Mouse (Mus musculus): ENCODE measurements around the gene Grin2c.

DNA sequence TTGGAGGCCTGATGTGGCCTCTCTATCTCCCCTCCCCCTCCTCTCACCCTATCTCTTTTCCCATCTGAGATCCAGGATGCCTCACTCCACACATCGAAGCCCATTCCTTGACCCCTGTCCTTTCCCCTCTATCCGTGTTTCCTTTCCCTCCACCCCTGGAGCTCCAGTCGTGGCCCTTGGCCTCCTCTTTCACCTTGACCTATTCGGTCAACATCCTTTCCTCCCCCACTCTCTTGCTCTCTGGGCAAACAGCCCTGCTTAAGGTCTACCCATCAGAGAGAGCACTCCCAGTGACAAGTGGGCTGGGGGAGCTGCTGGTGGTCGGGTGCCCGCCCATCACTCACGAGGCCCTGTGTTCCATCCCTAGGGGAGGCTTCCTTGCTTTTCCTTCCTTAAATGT is 6.7 kb upstream of the Grin2c start:
- TF ChIP-seq CTCF (IDR thresholded peaks at IDR 0.05 in 2 of 3, conservative IDR thresholded peaks at IDR 0.05 in 1 of 3; ENCODE audit: control insufficient read depth in 1 of 3, insufficient read depth in 1 of 3, low read depth in 2 of 3, low read length in 3 of 3, poor library complexity in 1 of 3, severe bottlenecking in 1 of 3) (no peak), POLR2A (IDR thresholded peaks at IDR 0.05; ENCODE audit: control insufficient read depth in 1 of 2, insufficient read depth in 1 of 2, low read depth in 1 of 2, low read length in 2 of 2, poor library complexity in 1 of 2) (no peak), MAZ (IDR thresholded peaks at IDR 0.05; ENCODE audit: low read depth, low read length) (no peak), KAT2A (conservative IDR thresholded peaks at IDR 0.05; ENCODE audit: low read depth, low read length) (no peak), MAX (IDR thresholded peaks at IDR 0.05; ENCODE audit: low read length) (no peak), JUND (IDR thresholded peaks at IDR 0.05; ENCODE audit: low read depth, low read length) (no peak)

Measured in MEL (cell line).